Mouse (Mus musculus) spleen, adult 2 months (tissue): ENCODE data around the gene Isg15.

Experiments used
- CTCF ChIP-seq: fragments of 200-500 bp; IDR thresholded peaks from 2 replicates; pipeline ENCODE4 v1.5.1; 2011; ENCODE audit warnings: mild to moderate bottlenecking, inconsistent platforms; ENCODE audit not compliant: insufficient read depth, insufficient read length, insufficient replicate concordance; ENCODE audit errors: extremely low read depth
- POLR2A ChIP-seq: fragments of 200-500 bp; IDR thresholded peaks from 2 replicates; pipeline ENCODE4 v1.6.1; 2011; ENCODE audit warnings: low read depth, low read length, inconsistent platforms

DNA sequence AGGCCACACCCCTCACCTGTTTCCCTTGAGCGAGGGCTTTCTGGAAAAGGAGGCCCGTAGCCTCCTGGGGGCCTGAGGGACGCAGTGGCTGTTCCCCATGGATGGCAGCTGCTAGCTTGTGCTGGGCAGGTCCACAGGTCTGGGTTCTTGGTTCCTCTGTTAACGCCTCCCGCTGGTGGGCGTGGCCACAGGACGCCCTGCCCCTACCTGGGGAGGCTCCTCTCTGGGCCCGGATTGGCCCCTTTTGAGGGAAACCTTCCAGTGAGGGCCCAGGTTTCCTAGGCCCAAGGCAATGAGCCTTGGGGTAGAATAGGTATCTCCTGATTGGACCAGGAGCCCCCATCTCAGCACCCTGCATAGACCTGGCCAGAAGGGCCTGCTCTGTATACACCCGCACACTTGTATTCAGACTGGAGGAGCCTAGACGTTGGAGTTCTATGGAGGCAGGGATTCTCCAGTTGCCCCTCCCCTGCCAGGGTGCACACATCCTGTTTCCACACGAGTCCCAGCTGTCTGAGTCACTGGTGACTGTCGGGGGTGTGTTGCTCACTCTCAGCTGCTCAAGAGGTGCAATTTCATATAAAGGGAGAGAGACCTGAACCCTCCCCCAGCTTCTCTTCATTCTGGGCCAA is 27.9 kb upstream of the Isg15 start:
- TF ChIP-seq POLR2A (no peak), CTCF (no peak)
